Mouse (Mus musculus) erythroblast, embryonic 14.5 days (primary cell): ENCODE results near the gene Iqck.

ENCODE experiments used
- GATA1 ChIP-seq: IDR thresholded peaks from 2 replicates; pipeline ENCODE4 v1.6.1; 2012; ENCODE audit warnings: low read length, inconsistent platforms, mixed read lengths
- TAL1 ChIP-seq: IDR thresholded peaks from 3 replicates; pipeline ENCODE4 v1.6.1; 2012; ENCODE audit warnings: low read length, inconsistent platforms, mixed read lengths

DNA sequence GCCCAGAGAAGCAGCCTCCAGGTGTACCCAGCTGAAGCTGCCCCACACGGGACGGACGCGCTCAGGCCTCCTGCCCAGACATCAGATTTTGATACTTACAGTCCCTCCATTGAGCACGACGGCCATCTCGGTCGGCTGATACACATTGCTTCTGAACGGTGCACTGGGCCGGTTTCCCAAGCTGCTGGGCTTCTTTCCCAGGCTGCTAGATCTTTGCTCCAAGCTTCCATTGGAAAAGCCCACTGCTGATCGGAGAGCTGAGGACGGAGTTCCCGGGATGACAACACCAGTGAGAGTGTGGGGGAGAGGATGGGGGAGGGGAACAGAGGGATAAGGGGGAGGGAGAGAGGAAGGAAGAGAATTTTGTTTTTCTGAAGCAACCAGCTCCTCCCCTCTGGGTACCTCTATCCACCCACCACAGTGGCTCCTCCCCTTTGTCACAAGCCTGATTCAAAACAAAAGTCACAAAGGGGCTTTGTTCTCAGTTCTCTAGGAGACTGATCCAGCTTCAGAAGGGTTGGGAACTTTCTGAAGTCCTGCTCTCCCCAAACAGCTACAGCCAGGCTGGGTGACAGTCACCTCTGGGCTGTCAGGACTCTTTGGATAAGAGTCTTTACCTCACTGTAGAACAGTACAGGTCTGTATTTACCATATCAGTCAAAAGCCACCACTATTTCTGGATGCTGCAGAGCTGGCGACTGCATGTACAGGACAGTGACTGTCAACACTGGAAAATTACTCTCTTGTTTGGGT, 121.0 kb downstream of the Iqck start:
- no peak for TF ChIP-seq GATA1
- no peak for TF ChIP-seq TAL1
